Mouse (Mus musculus): ENCODE data around the gene Runx1.

Runx1 gene

DNA sequence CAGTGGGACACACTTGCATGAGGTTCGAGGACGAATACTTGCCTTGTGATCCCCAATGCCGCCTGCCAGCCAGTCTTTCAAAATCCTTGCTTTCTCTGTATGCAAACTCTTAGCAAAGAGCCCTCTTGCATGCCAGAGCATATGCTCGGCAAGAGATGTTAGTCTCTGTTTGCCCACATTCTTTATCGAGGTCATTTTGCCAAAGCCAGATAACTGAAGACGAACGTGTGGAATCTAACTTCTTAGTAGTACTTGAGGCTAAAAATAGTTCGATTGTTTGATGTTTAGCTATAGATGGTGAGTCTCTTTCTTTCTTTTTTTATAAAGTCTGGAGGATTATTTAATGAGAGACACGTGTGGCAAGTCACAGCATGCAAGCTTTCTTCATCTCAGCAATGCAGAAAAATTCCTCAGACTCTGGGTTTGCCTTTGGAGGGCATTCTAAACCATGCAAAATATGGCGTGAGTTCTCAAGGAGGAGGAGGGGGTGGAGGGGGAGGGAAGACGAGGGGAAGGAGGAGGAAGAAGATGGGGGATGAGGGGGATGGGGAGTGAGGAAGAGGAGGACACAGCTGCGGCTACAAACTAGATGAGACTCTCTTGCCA lies 81.7 kb downstream of the Runx1 start:
- no peak for DNase-seq

DNA sequence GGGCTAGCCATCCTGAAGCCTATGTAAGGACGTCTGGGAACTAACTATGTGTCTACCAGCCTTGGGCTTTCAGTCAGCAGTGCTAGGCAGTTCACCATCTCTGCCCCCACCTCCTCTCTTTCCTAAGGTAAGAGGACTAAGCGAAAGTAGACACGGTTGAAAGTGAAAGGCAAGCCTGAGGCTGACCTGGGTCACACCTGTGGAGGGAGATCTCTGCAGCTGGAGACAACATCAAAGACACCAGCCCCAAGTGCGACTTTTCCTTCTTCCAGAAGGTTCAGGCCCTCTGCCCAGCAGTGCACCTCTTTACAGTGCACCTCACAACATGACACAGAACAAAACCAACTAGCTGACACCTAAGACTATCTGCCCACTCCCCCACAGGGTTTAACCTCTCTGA lies 82.2 kb downstream of the Runx1 start:
- no peak for DNase-seq

DNA sequence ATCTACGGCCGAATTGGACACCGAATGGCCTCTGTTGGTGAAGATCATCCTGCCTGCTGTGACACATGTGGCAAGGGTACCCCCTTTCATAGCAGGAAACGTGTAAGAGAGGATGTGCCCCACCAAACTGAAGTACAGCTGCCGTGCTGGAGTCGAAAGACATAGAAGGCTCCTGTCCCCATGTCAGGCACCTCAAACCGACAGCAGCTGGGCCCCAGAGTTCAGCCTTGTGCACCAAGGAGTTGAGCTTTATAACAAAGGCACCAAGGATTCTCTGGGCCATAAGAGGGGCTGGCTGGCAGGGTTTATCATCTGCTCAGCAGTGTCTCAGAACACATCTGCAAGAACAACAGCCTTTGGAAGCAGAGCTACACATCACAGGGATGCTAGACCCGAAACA lies 84.6 kb downstream of the Runx1 start:
- no peak for DNase-seq

DNA sequence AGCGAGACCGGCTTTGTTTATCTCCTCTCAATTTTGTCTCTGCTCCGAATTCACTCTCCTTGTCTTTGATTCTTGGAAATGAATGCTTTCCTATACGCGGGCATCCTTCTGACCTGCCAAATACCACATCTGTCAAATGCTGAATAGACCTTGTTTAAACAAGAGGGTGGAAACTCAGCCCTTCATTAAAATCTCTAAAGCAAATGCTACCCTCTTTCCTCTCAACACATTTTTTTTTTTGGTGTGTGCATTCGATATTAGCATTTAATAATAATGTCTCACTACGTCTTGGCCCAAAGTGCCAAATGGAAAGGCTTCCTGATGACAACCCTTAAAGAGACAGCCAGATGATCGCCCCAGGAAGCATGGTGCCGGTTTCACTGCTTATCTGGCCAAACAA lies 85.4 kb downstream of the Runx1 start:
- DNase-seq, result no peak

DNA sequence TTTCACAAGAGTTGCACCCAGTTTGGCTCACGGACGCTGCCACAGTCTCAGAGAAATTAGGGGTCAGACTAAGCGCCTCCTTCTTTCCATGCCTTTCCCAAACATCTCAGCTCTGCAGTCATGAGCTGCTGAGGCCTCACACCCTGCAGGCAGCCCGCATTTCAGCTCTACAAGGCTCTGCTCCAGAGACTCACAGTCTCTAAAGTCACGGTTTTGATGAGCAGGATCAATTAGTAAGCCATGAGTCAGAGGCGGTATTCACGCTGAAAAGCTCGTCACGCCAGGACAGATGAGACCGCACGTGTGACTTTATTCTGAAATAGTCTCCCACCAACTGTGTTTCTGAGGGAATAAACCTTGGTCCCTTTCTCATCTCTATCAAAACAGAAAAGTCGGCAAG lies 86.0 kb downstream of the Runx1 start:
- no peak for DNase-seq

DNA sequence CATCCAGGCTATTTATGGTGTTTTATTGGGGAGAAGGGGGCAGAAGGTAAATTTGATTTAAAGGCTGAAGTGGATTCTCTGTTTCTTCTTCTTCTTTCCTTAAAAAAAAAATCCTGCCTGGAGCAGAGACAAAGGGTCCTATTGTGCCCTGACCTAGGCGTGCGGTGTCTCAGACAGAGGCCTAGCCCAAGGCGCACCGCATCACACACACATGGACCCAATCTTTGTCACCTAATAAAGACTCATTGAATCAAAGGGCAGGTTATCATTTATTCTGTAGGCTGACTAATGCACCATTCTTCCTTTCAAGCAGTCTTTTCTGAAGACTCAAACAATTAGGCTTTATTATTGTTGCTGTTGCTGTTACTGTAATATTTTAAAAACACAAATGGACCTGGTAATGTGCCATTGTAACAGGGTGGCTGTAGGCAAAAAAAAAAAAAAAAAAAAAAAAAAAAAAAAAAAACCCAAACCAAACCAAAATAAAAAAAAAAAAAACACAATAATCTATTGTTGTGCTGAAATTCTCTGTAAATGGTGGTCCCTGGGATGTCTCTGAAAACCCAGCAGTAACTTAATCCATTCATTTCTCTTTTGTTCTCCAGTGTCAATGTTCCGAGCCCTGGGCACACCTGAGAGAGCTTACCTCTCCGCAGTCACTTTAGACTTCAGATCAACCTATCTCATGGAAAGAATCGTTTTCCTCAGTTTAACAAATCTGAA lies 86.7 kb downstream of the Runx1 start:
- no peak for DNase-seq

DNA sequence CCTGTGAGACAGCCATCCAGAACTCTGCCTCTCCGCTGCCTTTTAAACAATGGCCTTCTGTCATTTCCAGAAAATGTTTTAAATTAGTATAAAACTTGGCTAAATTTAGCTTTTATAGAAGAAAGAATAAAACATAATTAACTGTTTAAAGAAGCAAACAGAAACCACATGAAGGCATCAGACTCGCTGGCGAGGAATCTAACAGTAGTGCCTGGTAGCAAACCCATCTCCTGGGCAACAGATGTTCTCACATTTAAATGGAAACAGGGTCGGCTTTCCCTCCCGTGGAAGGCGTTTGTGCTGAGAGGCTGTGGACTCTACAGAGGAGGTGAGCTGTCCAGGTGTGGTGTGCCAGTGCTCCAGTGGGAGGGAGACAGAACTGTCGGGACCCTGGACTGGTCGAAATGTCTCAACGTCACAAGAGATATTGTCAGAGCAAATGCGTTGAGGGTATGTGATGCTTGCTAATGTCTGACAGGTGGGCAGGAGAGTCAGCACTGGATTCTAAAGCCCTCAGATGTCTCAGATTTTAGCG lies 87.4 kb downstream of the Runx1 start:
- DNase-seq, result no peak

DNA sequence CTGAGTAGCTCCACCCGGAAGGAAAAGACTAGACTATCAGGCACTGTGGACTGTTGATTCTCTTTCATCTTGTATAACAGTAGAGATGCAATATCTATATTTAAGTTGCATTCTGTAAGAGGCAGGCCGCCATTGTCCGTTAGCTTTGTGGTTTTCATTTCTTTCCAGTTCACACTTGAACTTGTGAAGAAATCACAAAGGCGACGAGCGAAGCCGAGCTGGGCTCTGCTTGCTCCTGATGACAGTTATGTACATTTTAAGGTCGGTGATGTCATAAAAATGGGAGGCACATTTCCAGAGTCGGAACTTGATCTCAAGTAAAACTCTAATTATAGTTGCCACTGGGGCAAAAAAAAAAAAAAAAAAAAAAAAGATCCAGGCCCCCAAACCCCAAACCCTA lies 99.1 kb downstream of the Runx1 start:
- DNase-seq, result no peak

DNA sequence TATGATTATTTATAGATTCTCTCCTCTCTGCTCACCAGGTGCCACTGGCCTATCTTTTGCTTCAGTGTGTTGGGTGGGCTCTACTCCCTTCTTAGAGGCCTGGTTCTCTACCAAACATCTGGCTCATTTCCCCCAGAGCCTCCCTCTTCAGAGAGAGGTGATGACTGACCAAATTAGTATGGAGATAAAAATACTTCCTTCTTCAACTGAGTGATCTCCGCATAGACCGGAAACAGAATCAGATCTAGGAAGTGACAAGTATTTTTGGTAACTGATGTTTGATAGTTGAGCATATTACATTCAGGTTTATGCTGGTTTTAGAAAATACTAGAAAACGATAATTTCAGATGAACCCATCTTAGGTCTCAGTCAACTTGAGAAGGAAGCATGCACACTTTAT lies 101.4 kb downstream of the Runx1 start:
- no peak for DNase-seq

DNA sequence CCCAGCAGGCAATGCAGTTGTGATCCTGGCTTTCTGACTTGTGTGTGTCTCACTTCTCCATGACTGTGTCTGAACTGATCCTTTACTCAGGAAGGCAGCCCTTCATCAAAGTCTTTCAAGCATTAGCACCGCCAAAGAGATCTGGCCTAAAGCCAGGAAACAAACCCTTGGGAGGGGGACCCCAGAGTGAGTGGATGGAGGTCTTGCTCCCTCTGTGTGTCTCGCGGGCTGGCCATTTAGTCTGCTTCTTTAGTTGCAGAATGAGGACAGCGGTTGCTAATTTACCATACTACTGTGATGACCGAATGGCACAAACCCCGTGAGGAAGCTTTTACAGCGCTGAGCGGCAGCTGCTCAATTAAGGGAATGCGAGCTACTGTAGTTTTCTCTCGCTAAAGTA lies 105.3 kb downstream of the Runx1 start:
- DNase-seq, result no peak

DNA sequence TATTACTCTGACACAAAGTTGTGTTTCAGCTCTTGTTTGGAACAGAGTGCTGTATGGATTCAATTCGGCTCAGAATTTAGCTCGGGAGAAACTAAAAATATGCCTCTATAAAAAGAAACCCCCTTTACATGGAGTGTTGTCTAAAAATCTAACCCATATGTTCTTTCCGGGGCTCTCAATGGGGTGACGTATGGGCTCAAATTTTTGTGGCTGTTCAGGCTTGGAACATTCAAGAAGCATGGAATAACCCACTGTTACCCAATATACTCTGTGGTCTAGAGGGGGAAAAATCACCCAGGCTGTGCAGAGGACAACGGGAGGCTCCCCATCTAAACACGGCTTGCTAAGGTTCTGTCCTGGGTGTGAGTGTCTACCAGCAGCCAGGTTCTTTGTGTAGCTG lies 106.2 kb downstream of the Runx1 start:
- no peak for DNase-seq

DNA sequence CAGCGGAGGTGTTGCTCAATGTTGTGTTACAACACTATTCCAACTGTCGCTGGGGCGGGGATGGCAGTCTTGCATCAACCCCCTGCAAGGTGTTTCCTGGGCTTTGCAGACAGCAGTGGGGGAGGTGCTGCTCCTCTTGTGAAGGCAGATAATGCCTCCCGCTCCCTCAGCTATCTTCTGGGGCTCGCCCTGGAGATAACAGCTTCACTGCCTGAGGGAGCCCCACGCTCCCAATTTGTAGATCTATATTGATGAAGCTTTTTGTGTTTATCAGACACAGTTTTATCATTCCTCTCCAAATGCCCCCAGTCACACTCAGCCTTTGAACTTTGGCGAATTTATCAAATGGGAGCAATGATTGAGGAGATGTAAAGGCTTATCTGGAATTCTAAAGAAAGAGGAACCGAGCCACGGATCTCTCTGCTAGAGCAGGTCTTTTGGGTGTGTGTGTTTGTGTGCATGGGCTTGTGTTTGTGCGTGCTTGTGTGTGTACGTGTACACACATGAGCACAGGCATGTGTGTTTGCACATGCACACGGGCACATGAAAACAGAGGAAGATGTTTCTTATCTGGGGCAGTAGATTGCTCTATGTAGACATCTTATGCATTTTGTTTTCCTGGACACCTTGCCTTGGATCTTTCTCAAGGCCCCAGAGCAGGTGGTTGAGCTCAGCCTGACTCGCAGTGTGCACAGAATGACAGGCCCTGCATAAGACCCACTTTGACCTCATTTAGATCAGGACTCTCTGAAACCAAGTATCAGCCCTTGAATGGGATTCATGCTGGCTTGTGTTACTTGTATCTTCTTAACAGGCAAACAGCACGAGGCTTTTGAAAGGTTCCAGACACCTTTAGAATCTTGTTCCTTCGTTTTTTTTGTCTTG lies 110.1 kb downstream of the Runx1 start:
- DNase-seq, result no peak

DNA sequence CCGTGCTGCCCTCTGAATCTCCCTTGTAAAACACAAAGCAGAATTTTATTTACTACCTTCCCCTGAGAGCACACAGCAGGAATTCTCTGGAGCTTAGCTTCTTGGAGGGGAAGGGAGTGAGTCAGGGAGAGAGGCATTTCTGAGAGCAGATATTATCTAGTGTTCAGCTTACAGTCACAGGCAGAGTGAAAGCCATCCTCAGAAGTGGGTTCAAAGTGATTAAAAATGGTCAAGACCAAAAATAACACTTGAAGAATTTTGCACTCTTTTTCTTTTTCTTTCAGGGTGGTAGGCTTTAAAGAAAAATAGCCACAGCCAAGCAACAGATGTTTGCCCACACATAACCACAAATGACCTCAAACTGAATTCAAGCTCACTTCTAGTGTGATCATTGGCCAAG lies 115.8 kb downstream of the Runx1 start:
- no peak for DNase-seq

DNA sequence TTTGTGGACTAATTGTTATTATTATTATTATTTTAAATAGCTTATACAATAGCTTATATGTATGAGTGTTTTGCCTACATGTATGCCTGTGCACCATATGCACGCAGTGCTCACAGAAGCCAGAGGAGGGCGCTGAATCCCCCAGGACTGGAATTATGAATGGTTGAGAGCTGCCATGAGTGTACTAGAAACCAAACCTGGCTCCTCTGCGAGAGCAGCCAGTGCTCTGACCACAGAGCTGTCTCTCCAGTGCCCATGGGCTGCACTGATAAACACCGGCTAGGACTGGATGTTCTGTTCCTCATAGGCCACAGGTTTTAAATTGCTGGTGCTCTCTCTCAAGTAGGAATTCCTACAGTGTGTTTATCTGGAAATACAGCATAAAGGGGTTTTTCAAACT lies 117.2 kb downstream of the Runx1 start:
- DNase-seq, result no peak

DNA sequence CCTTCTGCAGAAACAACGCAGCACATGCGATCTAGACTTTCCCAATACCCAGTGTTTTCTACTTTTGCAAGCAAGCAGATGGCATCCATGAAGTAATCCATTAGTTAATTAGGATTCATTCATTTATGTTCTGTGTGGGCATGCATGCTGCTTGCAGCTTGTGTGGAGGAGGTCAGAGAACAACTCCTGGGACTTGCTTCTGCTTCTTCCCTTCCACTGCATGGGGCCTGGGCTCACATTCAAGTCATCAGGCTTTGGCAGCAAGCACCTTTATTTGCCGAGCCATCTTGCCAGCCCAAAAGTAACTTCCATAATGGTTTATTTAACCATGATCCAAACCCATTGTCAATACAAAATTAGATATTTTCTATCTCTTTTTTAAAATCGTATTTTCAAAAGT lies 118.2 kb downstream of the Runx1 start:
- DNase-seq, result no peak

DNA sequence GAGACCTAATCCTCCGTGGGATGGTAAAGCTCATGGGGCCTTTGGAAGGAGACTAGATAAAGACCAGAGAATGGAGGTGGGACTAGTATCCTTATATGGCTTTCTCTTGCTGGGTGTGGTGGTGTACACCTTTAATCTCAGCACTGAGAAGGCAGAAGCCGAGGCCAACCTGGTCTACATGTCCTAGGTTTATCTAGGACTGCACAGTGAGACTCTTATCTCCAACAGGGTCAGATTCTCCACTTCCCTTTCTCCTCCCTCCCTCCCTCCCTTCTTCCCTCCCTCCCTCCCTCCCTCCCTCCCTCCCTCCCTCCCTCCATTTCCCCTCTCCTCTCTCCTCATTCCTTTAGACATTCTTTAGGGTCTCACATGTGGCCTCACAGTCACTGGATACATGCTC lies 118.8 kb downstream of the Runx1 start:
- DNase-seq, result no peak

DNA sequence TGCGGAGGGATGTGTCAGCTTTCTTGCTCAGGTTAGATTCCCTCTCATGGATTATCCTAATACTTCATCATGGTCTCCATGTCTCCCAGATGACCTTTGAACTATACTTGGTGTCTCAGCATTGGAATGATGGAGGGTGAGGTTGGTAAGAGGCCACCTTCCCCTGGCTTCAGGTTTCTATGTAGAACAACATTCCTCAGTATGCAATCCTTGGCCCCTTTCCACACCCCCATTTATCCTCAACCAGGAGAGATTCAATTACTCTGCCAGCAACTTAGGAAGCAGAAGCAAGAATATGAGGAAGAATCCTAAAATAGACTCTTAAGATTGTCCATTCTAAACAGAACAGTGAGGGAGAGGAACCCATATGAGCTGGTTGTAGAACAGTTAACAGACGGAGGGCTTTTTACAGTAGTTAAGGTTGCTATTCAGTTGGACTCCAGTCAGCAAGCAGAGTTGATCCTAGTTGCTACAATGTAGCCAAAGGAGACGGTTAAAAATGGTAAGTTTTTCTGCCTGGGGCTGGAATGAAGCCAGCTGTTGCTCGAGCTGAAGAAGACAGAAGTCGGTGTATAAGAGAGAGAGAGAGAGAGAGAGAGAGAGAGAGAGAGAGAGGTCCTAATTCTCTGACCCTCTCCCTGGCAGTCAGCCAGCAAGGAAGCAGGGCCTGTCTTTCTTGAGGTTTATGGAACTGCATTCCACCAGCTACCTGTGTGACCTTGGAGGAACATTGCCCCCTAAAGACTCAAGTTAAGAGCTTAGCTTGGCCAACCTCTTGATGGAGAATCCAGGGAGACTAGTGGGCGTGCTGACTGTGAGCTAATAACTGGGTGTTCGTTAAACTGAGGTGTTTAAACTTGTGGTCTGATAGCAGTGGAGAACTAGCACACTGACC lies 120.1 kb downstream of the Runx1 start:
- no peak for DNase-seq

DNA sequence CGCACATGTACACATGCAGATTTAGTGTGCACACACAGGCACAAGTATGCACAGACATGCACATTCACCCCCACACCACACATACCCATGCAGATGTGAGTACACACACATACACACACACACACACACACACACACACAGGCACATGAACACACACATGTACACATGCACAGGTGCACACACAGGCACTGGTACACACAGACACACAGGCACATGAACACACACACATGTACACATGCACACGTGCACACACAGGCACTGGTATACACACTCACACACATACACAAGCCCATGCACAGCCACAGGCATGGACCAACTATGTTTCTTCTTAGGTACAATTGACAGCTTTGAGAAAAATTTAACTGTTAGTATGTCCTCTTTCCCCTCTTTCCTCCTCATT lies 122.1 kb downstream of the Runx1 start:
- DNase-seq, result no peak

DNA sequence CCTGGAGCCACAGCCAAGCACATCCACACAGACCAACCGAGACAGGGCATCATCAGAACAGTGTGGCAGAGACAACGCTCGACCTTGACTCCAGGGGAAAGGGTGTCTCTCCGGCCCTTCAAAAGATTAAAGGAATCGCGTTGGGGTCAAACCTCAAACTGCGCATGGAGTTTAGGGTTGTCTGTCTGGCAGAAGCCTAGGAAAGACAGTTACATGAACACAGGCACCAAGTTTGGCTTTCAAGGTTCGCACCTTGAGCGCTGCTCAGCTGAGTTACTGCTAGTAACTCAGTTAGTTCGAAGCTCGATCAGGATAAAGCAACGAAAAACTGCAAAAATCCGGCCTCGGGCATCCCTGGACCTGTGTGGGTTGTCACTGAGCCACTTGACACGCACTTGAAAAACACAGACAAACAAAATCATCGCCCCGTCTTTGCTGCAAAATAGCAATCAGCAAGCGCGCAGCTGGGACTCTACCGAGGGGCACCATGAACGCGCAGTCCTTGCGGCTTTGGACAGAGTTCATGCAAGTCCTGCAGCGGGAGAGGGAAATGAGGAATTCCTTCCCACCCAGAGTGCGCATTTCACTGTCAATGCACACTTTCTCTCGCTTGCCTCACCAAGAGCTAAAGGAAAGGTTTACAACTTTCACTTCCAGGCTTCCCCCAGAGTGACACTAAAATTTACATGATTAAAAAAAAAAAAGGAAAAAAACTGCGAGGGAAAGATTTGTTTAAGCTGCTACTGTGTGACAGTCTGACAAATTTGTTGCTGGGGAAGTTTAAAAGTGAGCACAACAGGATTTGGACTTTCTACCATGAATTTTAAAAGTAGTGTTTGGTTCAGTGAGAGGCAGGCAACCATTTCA lies 126.2 kb downstream of the Runx1 start:
- DNase-seq, result no peak

DNA sequence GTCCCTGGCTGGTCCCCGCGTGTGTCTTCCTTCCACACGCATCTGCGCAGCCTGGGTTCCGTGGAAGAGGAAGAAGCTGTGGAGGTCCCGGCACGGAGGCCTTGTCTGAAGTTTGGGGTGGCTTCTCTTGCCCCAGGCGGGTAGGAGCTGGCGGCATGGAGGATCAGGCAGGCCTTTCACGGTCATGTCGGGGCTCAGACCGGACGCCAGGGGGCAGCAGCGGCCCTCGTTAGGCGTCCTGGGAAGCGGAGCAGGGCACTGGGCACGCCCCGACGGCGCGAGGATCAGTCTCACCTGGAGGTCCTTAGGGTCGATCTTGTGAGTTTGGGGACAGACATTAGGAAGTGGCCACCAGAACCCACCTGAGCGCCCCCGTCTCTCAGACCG lies 127.3 kb downstream of the Runx1 start:
- DNase-seq, result peak; percentile 79

DNA sequence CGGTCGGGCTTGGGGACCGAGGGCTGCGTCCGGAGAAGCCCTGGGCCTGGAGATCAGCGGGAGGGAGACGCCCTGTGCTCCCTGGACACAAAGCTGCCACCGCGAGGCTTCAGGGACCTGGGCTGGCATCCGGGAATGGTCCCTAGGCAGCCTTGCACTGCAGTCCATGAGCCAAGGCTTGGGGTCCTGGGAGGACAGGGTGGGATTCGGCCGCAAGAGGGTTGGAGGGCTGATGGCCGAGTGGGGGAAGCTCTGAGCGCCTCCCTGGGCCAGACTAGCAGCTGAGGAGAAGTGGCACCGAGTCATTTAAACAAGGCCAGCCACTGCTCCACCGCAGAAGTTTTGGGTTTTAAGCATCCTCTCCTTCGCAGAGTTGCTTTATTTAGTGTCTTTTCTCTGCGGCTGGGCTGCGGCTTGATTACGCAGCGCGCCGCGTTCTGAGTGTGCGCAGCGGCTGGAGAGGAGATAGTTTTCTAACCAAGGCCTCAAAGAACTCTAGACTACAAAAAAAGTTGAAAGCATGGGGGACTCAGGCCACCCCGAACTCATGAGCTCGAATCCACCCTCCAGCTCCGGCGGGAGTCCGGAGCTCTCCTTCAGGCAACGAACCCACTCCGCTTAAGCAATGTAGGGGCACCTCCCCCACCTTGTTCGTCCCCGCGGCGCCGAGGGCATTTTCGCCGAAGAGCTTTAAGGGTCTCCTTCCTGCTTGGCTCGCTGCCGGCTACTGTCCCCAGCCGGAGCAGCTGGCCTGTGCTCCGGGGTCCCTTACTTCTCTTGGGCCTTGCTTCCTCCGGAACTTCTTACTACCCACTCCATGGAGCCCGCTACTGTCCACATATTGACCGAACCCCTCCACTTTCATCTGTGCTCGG lies 128.0 kb downstream of the Runx1 start:
- DNase-seq, result peak; percentile 12

Data from kidney, adult 9 months (tissue).